Mouse (Mus musculus) spleen, postnatal 36 days (tissue): ENCODE measurements around the gene Ints12.

Experiments
- DNase-seq, 2 experiments: peaks; one replicate each; pipeline ENCODE4 v3.0.0; 2022; ENCODE audit warnings: low spot score in 2 of 2, mixed read lengths in 1 of 2

Gene Ints12

GRCm38 (mm10) chr3:133091664-133092273 lies at the start of gene Ints12, which contains the start of gene Gstcd:
TSS of gene Ints12 (plus strand) at chr3:133091840.
TSS of gene Gstcd (minus strand) at chr3:133092033.
- DNase-seq, result peak; percentile 87 to 91

- no peak for DNase-seq
Measured at GRCm38 (mm10) chr3:133052068-133052467, 39.6 kb upstream of the Ints12 start.

- no peak for DNase-seq
Measured at GRCm38 (mm10) chr3:133075560-133075959, 16.1 kb upstream of the Ints12 start.

- DNase-seq, result no peak
Measured at GRCm38 (mm10) chr3:133082736-133083135, 8.9 kb upstream of the Ints12 start.

- DNase-seq, result peak in 1 of 2 experiments; percentile 22
Measured at GRCm38 (mm10) chr3:133085858-133086257, 5.8 kb upstream of the Ints12 start.

GRCm38 (mm10) chr3:133090247-133091120 lies 1.2 kb upstream of the Ints12 start:
- DNase-seq, result no peak

- no peak for DNase-seq
Measured at GRCm38 (mm10) chr3:133091121-133091663, 448 bp upstream of the Ints12 start.

GRCm38 (mm10) chr3:133092274-133092853 lies 724 bp downstream of the Ints12 start:
- DNase-seq, result no peak

- no peak for DNase-seq
Measured at GRCm38 (mm10) chr3:133092936-133093335, 1.3 kb downstream of the Ints12 start.

- DNase-seq, result no peak
Measured at GRCm38 (mm10) chr3:133094305-133094704, 2.7 kb downstream of the Ints12 start.

GRCm38 (mm10) chr3:133097936-133098335 lies 6.3 kb downstream of the Ints12 start:
- no peak for DNase-seq

- no peak for DNase-seq
Measured at GRCm38 (mm10) chr3:133098336-133098735, 6.7 kb downstream of the Ints12 start.

- DNase-seq, result no peak
Measured at GRCm38 (mm10) chr3:133098909-133099308, 7.3 kb downstream of the Ints12 start.

- no peak for DNase-seq
Measured at GRCm38 (mm10) chr3:133103768-133104167, 12.1 kb downstream of the Ints12 start.

GRCm38 (mm10) chr3:133104436-133104835 lies 12.8 kb downstream of the Ints12 start:
- no peak for DNase-seq

GRCm38 (mm10) chr3:133108731-133109130 lies 17.1 kb downstream of the Ints12 start:
- DNase-seq, result no peak

- no peak for DNase-seq
Measured at GRCm38 (mm10) chr3:133109844-133110243, 18.2 kb downstream of the Ints12 start.

- DNase-seq, result no peak
Measured at GRCm38 (mm10) chr3:133111741-133112140, 20.1 kb downstream of the Ints12 start.

GRCm38 (mm10) chr3:133113281-133113680 lies 21.6 kb downstream of the Ints12 start:
- no peak for DNase-seq

- DNase-seq, result no peak
Measured at GRCm38 (mm10) chr3:133131372-133131771, 39.7 kb downstream of the Ints12 start.

- DNase-seq, result no peak
Measured at GRCm38 (mm10) chr3:133132611-133133010, 41.0 kb downstream of the Ints12 start.

GRCm38 (mm10) chr3:133141877-133142276 lies 50.2 kb downstream of the Ints12 start:
- no peak for DNase-seq
